Mouse (Mus musculus) CD4-positive, CD25-positive, alpha-beta regulatory T cell, adult 4 months (primary cell): Measurements from ENCODE around the gene Hist1h1d. TPM values are rescaled to one million over a fixed set of nuclear protein-coding genes. Genes with fewer than 3 reads are reported as not detected.

Source experiments
- ATAC-seq: one replicate; pipeline ENCODE4 v1.8.0; 2017
- polyA plus RNA-seq, 2 experiments: library from polyadenylated mRNA; unstranded; fragments of 100-300 nt; shearing (Covaris generic); gene quantifications; one replicate each; pipeline ENCODE4 v1.2.1; 2017

The Hist1h1d gene
- polyA plus RNA-seq, 2 experiments from 2014 or later = 0.18 to 0.35 TPM

GRCm38 (mm10) chr13:23592614-23593013 is 39.6 kb downstream of the Hist1h1d start:
- no peak for ATAC-seq

GRCm38 (mm10) chr13:23593051-23593770 is 40.1 kb downstream of the Hist1h1d start:
- ATAC-seq = peak; percentile 45

GRCm38 (mm10) chr13:23595185-23595584 is 42.1 kb downstream of the Hist1h1d start:
- no peak for ATAC-seq

GRCm38 (mm10) chr13:23595622-23596372 is 42.7 kb downstream of the Hist1h1d start:
- no peak for ATAC-seq

GRCm38 (mm10) chr13:23597957-23598356 is 44.9 kb downstream of the Hist1h1d start:
- peak; percentile 84 for ATAC-seq

GRCm38 (mm10) chr13:23603182-23603699 is 50.2 kb downstream of the Hist1h1d start:
- ATAC-seq = no peak

GRCm38 (mm10) chr13:23604452-23604851 is 51.4 kb downstream of the Hist1h1d start:
- no peak for ATAC-seq

GRCm38 (mm10) chr13:23605052-23605451 is 52.0 kb downstream of the Hist1h1d start:
- no peak for ATAC-seq

- no peak for ATAC-seq
Observed at GRCm38 (mm10) chr13:23609209-23609608, 56.1 kb downstream of the Hist1h1d start.

- ATAC-seq = no peak
Observed at GRCm38 (mm10) chr13:23609844-23610243, 56.8 kb downstream of the Hist1h1d start.

Other genes starting within 250 kb of the Hist1h1d start
- gene Zfp322a, start 184.1 kb upstream of the Hist1h1d start, polyA plus RNA-seq = 10 to 100 TPM; 29.6 to 34.2 TPM
- 10 to 100 TPM; 12.4 to 14.5 TPM for gene Abt1, start 129.4 kb upstream of the Hist1h1d start, polyA plus RNA-seq
- gene Btn1a1, start 87.4 kb upstream of the Hist1h1d start, polyA plus RNA-seq = not detected
- gene Btn2a2, start 64.4 kb upstream of the Hist1h1d start, polyA plus RNA-seq = not detected
- 10 to 100 TPM in 1 of 2 experiments, 1 to 10 TPM in 1; 9.5 to 10.8 TPM for gene Hist1h4h, start 22.2 kb upstream of the Hist1h1d start, polyA plus RNA-seq
- 1 to 10 TPM in 1 of 2 experiments, not detected in 1; 2.7 TPM for gene Hist1h2af, start 19.4 kb upstream of the Hist1h1d start, polyA plus RNA-seq
- not detected for gene Hist1h3g, start 17.8 kb upstream of the Hist1h1d start, polyA plus RNA-seq
- under 1 TPM; 0.41 to 0.66 TPM for gene Hist1h2bh, start 9.9 kb upstream of the Hist1h1d start, polyA plus RNA-seq
- not detected for gene Hist1h3f, start 9.2 kb upstream of the Hist1h1d start, polyA plus RNA-seq
- 1 to 10 TPM in 1 of 2 experiments, not detected in 1; 1.1 TPM for gene Hist1h4f, start 1.6 kb upstream of the Hist1h1d start, polyA plus RNA-seq
- 1 to 10 TPM; 2.2 to 4.1 TPM for gene Hist1h3e, start 9.1 kb downstream of the Hist1h1d start, polyA plus RNA-seq
- 10 to 100 TPM; 12.3 to 17.6 TPM for gene Hist1h2ae, start 18.0 kb downstream of the Hist1h1d start, polyA plus RNA-seq
- 1 to 10 TPM; 8.0 to 8.6 TPM for gene Hist1h2bg, start 18.1 kb downstream of the Hist1h1d start, polyA plus RNA-seq
- gene Hist1h2bf, start 20.9 kb downstream of the Hist1h1d start, polyA plus RNA-seq = not detected
- gene Hist1h2ad, start 21.1 kb downstream of the Hist1h1d start, polyA plus RNA-seq = under 1 TPM in 1 of 2 experiments, not detected in 1; 0.96 TPM
- not detected for gene Hist1h3d, start 22.5 kb downstream of the Hist1h1d start, polyA plus RNA-seq
- 10 to 100 TPM; 20.2 to 22.9 TPM for gene Hist1h4d, start 28.3 kb downstream of the Hist1h1d start, polyA plus RNA-seq
- 1 to 10 TPM; 3.3 to 4.0 TPM for gene Hist1h2be, start 67.9 kb downstream of the Hist1h1d start, polyA plus RNA-seq
- gene Hist1h1e, start 69.3 kb downstream of the Hist1h1d start, polyA plus RNA-seq = 10 to 100 TPM; 10.6 to 11.3 TPM
- under 1 TPM; 0.51 to 0.74 TPM for gene Hist1h2ac, start 130.7 kb downstream of the Hist1h1d start, polyA plus RNA-seq
- gene Hist1h2bc, start 130.9 kb downstream of the Hist1h1d start, polyA plus RNA-seq = 1 to 10 TPM; 4.0 to 4.2 TPM
- not detected for gene Hist1h1t, start 142.6 kb downstream of the Hist1h1d start, polyA plus RNA-seq
- 1 to 10 TPM; 8.7 to 9.4 TPM for gene Hist1h4c, start 145.2 kb downstream of the Hist1h1d start, polyA plus RNA-seq
- gene Hfe, start 157.6 kb downstream of the Hist1h1d start, polyA plus RNA-seq = under 1 TPM; 0.57 to 0.69 TPM
- gene Hist1h1c, start 185.5 kb downstream of the Hist1h1d start, polyA plus RNA-seq = 10 to 100 TPM in 1 of 2 experiments, 1 to 10 TPM in 1; 8.9 to 10.5 TPM
- gene Hist1h3c, start 192.3 kb downstream of the Hist1h1d start, polyA plus RNA-seq = 1 to 10 TPM in 1 of 2 experiments, not detected in 1; 1.3 TPM
- gene Hist1h2bb, start 193.5 kb downstream of the Hist1h1d start, polyA plus RNA-seq = 1 to 10 TPM in 1 of 2 experiments, not detected in 1; 2.9 TPM
- gene Hist1h2ab, start 197.9 kb downstream of the Hist1h1d start, polyA plus RNA-seq = 1 to 10 TPM; 2.8 to 8.2 TPM
- gene Hist1h3b, start 199.0 kb downstream of the Hist1h1d start, polyA plus RNA-seq = not detected
- 1 to 10 TPM in 1 of 2 experiments, not detected in 1; 5.4 TPM for gene Hist1h4b, start 203.8 kb downstream of the Hist1h1d start, polyA plus RNA-seq
- gene Hist1h4a, start 208.0 kb downstream of the Hist1h1d start, polyA plus RNA-seq = not detected
- gene Hist1h3a, start 209.1 kb downstream of the Hist1h1d start, polyA plus RNA-seq = 1 to 10 TPM in 1 of 2 experiments, not detected in 1; 1.8 TPM
- gene Hist1h1a, start 210.4 kb downstream of the Hist1h1d start, polyA plus RNA-seq = 1 to 10 TPM; 2.6 to 3.4 TPM
- gene Trim38, start 216.7 kb downstream of the Hist1h1d start, polyA plus RNA-seq = not detected